7 mouse cellular contexts compared by ENCODE assay signal in the genomic region with DNA sequence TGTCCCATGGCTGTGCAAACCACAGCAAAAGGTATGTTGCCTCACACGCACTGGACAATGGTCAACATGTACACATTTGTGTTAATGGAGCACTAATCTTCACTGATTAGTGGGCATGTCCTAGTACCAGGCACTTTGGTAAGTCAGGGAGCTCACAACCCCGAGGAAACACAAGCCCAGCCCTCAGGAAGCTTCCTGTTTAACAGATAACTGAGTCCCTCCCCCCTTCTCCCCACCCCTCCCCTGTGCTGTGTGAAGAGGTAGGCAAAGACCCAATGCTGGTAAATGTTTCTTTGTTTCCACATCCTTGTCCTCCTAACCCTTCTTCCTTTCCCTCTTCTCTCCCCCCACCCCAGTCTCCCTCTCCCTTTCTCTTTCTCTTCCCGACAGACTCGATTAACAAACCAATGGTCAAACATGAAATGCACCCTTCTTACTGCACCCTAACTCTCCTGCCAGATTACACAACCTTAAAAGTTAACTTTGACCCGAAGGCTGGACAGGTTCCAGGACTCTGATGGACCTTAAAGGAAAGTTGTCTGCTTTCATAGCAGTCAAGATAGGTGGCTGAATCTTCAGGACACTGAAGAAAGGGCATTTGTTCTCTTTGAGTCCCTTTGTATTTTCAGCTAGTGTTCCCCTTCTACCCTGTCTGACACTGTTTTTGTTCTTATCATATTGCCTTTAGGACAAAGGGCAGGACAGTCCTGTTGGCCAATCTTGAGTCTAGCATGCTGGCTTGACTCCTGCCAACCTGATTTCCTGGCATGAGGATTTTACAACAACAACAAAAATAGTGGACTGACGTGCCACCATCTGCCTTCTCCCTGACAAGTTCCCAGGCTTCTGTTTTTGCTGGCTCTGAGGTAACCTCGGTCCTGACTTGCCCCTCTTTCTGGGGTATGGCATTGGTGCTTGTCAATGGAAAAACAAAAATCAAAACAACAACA.
DNase-seq lines count a peak whose midpoint lies in the region; ATAC-seq lines count a peak whose summit lies in the region.

No protein-coding gene starts in this region.

- no peak for ATAC-seq in frontal cortex, adult (ENCODE audit: low TSS enrichment)

- DNase-seq in thymus, postnatal 14 days: peak; percentile 34
- no peak for DNase-seq in thymus, postnatal 25 days
- peak; percentile 78 for DNase-seq in cerebellum, adult 9-11 months
- peak; percentile 88 for DNase-seq in kidney, adult 9 months
- DNase-seq in yolk sac, embryonic 10.5 days (ENCODE audit: low spot score): peak; percentile 73
- DNase-seq in urinary bladder, adult 18-20 months (ENCODE audit: low spot score in 2 of 2): no peak

Comparison
In these comparisons a context has a peak if more than half of its experiments do, and no peak if none do; other contexts are left out.
1. DNase-seq: peak in thymus, postnatal 14 days (single experiment), cerebellum, adult 9-11 months (single experiment), kidney, adult 9 months (single experiment) and yolk sac, embryonic 10.5 days (single experiment); none in thymus, postnatal 25 days (single experiment) and urinary bladder, adult 18-20 months (0 of 2).